Comparison of ENCODE assay signal across 13 mouse cellular contexts in genomic region chr9:111777433-111778135, GRCm38 (mm10).
"Had no signal": no experiment of that assay in that cellular context is flagged by ENCODE, and none has a peak within 500 bp of the region (broad histone marks: within the 10 kb centered on the region; RNA-seq: fewer than 3 reads in every experiment).

No protein-coding gene starts in this region.

- H3K4me3 ChIP-seq: kidney, embryonic 15.5 days; limb, embryonic 12.5 days; liver, embryonic 13.5 days; lung, embryonic 15.5 days; neural tube, embryonic 12.5 days had no signal

- H3K9me3 ChIP-seq: kidney, embryonic 15.5 days; limb, embryonic 12.5 days; liver, embryonic 13.5 days; lung, embryonic 15.5 days; neural tube, embryonic 12.5 days had no signal

- H3K36me3 ChIP-seq: kidney, embryonic 15.5 days; limb, embryonic 12.5 days; liver, embryonic 13.5 days; lung, embryonic 15.5 days; neural tube, embryonic 12.5 days had no signal

- H3K4me1 ChIP-seq: kidney, embryonic 15.5 days; liver, embryonic 13.5 days; lung, embryonic 15.5 days; neural tube, embryonic 12.5 days had no signal

- H3K27ac ChIP-seq: kidney, embryonic 15.5 days; limb, embryonic 12.5 days; liver, embryonic 13.5 days; lung, embryonic 15.5 days; neural tube, embryonic 12.5 days had no signal

- H3K4me2 ChIP-seq: kidney, embryonic 15.5 days; limb, embryonic 12.5 days; liver, embryonic 13.5 days; lung, embryonic 15.5 days; neural tube, embryonic 12.5 days had no signal

- H3K9ac ChIP-seq: kidney, embryonic 15.5 days; limb, embryonic 12.5 days; liver, embryonic 13.5 days; liver, postnatal 0 days; lung, embryonic 15.5 days; neural tube, embryonic 12.5 days had no signal

- H3K27me3 ChIP-seq: kidney, embryonic 15.5 days; limb, embryonic 12.5 days; liver, embryonic 13.5 days; lung, embryonic 15.5 days; neural tube, embryonic 12.5 days had no signal

- ATAC-seq: liver, postnatal 0 days had no signal

- DNase-seq: kidney, adult 2 months; kidney, postnatal 25 days; layer of hippocampus, postnatal 36 days; liver; liver, embryonic 13.5 days; liver, postnatal 0 days; right cerebral cortex, adult 18-20 months; right cerebral cortex, postnatal 25 days; thymus, postnatal 36 days had no signal
